Mouse (Mus musculus) retina, postnatal 7 days (tissue): Measurements from ENCODE around the gene Ywhag.

Experiments used
- DNase-seq: peaks from one replicate; pipeline ENCODE4 v3.0.0-alpha.2; 2012; ENCODE audit warnings: low read depth, low spot score

The Ywhag gene

DNA sequence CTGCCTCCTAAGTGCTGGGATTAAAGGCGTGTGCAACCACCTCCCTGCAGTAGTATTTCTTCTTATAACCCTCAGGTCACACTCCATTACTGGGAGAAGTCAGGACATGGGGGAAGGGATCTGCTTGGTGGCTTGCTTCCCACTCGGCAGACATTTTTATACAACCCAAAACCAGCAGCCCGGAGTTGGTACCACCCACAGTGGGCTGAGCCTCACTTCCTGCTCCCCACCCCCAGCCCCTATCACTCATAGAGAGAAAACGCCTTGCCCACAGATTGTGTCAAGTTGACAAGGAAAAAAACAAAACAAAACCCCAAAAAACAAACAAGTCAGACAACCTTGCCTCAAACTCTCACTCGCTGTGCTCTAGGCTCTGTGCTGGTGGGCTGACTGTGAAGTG lies 21.2 kb downstream of the Ywhag start:
- DNase-seq, result no peak

DNA sequence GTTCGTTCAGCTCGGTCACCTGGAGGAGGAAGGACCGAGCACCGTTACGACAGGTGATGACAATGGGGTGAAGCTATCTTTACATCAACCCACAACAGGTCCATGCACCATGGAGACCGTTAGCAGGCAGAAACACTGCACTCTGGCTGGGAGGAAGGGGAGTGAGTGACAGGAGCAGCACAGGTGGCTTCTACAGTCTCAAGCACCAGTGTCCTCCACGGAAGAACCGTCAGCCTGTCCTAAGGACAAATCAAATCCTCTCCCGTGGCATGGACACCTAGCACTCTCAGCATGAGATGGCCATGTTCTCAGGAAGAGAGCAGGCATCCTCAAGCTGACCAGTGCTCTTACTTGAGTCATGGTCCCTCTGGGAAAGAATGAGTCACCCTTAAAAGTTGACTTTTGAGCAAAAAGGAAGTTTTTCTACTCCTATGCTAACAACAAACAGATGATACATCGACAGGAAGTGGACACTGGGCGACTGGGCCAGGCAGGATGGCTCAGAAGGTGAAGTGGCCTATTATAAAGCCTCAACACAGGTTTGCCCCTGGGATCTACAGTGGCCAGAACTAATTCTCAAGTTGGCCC lies 22.7 kb downstream of the Ywhag start:
- DNase-seq, result no peak

DNA sequence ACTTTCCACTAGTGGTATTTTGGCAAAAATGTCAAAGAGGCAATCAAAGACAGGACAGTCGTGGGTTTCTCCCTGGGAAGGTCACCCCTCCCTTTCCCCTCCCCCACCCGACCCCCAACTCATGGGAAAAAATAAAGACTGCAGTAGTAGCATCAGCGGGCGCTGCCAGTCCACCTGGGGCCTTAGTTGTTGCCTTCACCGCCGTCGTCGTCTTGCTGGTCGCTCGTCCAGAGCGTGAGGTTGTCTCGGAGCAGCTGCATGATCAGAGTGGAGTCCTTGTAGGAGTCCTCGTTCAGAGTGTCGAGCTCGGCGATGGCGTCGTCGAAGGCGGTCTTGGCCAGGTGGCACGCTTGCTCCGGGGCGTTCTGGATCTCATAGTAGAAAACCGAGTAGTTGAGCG lies 23.6 kb downstream of the Ywhag start:
- DNase-seq, result no peak

DNA sequence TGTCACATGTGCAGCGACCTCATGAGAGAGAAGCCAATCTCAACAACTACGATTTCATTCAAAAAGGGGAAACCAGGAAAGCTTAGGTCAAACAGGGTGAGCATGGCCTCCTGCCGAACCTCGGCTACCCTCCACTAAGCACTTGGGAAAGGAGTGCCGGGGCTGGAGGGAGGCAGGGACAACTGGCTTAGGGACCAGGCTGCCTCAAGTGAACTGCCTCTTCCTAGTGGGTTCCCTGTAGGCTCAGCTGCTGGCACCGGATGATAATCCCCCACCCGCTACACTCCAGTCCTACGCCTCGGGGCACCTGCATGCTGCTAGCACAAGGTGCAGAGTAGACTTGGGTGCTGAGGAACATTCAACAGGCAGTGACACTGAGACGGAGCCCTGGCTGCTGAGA lies 24.8 kb downstream of the Ywhag start:
- DNase-seq, result no peak

DNA sequence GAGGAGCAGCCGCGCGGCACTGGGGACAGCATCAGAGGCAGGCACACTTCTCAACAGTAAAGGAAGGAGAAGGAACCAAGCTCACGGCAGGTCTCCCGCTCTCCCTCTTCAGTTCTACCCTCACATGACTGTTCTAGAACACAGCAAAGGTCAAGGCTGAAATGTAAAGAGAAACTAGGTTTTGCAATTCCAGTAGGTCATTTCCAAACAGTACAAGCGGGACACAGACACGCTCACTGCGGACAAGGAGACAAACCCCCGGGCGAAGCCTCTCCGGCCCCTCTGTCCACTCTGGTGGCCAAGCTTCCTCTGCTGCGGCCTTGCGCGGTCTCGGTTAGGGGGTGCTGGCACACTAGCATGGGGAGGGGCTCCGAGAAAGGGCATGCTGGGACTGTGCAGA lies 25.4 kb downstream of the Ywhag start:
- DNase-seq, result no peak

DNA sequence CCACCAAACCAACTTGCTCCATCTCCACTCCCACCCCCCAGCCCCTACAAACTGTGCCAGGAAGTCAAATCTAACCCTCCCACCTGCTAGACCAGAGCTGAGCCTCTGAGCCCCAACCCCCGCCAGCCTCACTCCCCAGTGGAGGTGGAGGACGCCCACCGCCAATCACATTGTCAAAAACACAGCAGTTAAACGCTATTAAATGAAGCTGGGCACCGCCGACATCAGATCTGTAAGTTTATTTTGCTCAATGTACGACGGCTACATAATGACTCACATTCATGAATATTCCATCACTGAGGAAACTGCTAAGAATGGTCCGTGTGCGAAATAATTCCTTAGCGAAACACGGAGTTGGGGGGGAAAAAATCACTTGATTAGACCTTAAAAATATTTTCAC lies 26.2 kb downstream of the Ywhag start:
- no peak for DNase-seq

DNA sequence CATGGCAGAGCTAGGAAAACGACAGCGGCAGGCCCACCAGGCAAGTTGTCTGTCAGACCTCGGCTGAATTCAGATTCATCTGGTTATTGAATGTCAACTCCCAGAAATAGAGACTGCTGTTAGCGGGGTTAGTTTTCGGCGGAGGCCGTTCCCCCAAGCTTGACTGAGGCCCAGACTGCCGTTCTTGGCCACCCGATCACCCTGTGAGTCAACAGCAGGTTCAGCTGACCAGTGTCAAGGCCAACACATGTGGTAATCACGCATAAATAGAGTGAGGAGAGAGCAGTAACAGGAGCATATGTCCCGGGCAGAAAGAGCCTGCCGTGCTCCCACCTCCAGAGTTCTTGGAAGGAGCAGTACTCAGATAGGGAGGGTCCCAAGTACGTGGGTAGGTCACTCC lies 27.2 kb downstream of the Ywhag start:
- DNase-seq, result no peak

DNA sequence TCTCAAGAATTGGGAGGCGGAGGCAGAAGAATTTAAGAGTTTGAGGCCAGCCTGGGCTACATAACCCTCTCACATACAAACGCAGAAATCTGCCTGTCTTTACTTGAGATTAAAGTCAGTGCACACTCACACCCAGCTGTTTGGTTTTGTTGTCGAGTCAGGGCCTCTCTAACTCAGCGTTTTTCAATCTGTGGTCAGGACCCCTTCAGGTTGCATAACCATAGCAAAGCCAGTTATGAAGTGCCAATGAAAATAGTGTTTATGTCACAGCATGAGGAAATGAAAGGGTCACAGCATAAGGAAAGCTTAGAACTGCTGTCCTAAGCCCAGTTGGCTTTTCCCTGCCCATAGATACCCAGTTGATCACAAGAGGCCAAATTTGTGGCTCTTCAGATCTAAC lies 27.6 kb downstream of the Ywhag start:
- no peak for DNase-seq

DNA sequence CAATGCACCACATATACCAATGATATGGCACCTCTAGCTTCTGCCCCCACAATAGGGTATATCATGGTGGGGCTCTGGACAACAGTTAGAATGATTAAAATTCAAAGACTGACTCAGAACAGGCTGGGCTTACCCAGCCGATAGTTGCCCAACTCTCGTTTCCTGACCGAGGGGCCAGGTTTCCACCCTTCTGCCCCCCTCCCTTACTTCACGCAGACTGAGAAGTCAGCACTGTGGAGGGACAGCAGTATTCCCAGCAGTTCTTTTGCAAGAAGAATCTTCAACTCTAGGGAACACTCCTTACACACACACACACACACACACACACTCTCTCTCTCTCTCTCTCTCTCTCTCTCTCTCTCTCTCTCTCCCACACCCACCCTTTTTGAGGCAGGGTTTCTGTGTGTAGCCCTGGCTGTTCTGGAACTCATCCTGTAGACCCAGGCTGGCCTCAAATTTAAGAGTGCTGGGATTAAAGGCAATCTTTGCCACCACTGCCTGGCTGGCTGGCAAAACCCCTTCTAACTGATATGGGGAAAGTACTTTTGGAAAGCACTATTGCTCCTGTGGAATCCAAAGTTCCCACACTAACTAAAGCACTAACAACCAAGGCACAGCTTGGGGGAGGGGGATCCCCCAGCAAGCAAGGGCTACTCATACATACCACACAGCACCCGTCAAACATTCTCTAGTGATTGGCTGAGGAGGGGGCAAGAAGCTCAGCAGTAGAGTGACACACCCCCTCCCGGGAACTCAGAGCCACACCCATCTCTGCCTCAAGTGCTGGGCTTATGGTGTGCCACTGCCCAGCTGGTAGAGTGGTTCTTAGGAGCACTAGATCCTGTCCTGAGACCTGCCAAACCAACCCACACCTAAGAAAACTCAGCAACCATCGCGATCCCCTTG lies 28.8 kb downstream of the Ywhag start:
- no peak for DNase-seq

DNA sequence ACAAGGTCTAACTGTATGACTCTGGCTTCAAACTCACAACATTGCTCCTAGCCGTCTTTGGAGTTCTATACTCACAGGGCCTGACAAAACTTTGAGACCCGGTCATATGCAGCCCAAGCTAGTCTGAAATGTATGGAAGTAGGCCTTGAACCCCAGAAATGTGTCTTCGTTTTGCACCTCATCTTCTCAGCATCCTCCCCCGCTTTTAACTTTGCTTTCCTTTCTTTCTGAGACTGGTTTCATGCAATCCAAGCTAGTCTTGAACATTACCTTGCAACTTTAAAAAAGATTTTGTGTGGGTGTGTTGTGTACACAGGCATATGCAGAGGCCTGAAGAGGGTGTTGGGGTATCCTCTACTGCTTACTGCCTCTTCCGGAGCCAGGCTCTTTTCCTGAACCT lies 30.2 kb downstream of the Ywhag start:
- DNase-seq, result no peak

DNA sequence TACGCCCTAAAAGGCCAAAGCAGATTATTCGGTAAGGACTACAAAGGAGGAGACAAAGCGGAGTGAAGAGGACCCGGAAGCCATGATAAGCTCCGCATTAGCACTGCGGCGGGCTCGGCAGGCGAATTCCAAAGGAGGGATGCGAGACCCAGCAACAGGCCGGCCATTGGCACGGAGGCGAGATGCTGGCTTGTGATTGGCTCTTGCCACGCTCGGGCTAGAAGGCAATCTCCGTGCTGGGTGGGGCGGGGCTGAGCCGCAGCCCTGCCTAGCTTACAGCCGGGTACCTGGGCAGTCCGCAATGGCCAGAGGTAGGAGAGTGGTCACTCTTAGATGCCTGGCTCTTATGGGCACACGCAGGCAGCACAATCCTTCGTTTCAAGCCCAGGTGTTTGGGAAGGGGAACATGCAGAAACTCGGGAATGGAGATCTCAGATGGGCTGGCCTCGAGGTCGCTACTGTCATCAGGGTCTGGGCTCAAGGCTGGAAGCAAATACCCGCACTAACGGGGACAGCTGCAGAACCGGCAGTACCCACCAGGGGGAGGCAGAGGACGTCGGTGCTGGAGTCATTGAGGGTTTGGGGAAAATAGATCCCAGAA lies 30.8 kb downstream of the Ywhag start:
- peak; percentile 85 for DNase-seq

DNA sequence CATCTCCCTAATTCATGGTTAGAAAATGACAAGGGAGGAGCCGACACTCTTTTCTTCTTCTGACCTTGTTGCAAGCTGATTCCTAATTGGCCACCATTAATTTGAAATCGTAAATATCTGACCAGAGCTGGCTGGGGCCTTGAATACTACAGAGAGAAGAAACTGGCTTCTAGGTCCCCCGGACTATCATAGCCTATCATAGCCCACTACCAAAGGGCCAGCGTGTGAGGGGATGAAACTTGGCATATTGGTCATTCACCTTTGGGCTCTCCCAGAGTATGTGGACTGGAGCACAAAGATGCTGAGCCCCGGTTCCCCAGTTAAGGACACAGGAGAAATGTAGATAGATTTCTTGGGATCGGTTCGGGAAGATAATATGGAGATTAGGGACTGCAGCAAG lies 31.4 kb downstream of the Ywhag start:
- DNase-seq, result no peak

DNA sequence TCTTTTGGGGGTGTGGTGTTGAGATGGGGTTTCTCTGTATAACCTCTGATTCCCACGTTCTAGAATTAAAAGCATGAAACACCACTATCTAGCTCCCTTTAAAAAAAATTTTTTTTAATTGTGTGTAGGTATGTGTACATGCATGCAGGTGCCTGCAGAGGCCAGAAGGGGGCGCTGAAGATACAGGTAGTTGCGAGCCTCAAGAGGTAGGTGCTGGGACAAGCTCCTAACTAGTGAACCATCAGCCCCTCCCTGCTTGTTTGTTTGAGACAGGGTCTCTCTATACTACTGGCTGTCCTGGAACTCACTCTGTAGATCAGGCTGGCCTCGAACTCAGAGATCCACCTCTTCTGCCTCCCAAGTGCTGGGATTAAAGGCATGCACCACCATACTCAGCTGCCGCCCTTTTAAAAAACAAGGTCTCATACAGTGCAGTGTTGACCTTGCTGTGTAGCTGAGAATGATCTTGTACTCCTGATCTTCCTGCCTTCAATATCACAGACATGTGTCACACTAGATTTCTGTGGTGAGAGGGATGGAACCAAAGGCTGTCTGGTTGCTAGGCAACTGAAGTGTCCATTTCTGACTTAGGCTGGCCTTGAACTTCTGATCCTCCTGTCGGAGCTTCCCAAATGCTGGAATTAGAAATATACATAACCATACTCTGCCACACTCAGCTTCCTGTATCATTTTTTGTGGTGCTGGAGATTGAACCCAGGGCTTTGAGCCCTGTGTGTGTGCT lies 32.9 kb downstream of the Ywhag start:
- no peak for DNase-seq

DNA sequence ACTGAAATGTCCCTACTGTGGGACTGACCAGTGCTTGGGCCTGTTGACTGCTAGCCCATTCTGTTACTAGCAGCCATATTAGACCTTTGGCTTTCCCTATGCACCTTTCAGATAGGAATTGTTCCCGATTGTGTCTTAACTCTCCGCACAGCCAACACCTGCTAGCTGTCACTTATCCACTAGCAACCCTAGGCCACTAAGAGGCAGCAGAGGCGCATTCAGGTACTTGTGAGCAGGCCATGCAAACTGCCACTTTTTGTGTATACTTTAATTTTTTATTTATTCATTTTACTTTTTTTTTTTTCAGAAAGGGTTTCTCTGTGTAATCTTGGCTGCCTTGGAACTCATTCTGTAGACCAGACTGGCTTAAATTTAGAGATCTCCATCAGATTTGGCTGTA lies 33.7 kb downstream of the Ywhag start:
- DNase-seq, result no peak

DNA sequence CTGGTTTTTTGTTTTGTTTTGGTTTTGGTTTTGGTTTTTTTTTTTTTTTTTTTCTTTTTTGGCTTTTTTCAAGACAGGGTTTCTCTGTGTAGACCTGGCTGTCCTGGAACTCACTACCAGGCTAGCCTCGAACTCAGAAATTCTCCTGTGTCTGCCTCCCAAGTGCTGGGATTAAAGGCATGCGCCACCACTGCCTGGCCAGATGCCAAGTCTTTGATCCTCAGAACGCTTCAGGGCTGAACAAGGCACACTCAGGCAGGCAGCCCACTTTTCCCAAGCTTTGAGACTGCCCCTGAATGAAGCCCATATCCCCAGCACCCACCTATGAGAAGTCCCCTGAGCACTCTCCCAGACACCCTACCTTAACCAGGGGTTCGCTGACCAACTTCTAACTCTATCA lies 34.6 kb downstream of the Ywhag start:
- DNase-seq, result no peak

DNA sequence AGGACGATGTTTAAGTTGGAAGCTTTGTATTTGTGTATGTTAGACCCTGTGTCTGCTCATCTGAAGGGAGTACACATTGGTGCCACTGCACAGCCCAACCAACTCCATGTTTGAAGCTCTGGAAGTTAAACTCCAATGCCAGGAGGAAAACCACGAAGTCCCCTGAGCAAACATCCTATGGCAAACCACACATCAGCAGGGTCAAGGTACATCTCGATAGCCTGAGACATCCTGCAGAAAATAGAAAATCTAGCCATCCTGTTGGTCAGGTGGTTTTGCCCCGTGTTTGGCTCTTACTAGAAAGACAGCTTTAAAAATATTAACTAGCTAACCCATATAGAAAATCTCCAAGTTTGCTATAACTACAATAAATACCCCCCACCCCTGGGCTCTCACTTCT lies 35.4 kb downstream of the Ywhag start:
- no peak for DNase-seq

DNA sequence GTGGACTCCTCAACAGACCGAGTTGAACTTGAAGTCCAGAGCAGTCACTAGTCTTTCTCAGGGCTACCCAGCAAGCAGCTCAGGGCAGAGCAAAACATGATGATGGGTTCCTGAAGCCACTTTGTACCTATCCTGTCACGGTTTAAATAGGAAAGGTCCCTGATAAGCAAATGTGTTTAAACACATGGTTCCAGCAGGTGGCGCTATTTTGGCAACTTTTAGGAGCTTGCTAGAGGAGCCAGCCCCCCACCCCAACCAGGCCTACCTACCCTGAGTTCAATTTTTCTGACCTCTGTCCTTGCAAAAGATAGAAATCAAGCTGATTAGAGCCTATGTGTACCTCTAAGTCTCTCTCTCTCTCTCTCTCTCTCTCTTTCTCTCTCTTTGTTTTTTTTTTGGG lies 36.4 kb downstream of the Ywhag start:
- DNase-seq, result no peak

DNA sequence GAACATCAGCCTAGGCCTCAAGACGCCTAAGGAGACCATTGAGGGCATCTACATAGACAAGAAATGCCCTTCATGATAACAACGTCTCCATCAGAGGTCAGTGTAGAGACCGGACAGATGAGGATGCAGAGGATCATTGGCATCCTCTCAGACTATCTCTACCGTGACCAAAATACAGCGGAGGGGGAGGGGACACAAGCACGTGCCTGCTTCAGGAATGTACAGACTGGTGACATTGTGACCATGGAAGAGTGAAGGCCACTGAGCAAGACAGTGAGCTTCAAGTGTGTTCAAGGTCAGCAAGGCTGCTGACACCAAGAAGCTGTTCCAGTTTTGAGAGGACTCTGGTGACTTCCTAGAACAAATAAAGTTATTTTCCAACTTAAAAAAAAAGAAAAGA lies 39.5 kb downstream of the Ywhag start:
- no peak for DNase-seq

DNA sequence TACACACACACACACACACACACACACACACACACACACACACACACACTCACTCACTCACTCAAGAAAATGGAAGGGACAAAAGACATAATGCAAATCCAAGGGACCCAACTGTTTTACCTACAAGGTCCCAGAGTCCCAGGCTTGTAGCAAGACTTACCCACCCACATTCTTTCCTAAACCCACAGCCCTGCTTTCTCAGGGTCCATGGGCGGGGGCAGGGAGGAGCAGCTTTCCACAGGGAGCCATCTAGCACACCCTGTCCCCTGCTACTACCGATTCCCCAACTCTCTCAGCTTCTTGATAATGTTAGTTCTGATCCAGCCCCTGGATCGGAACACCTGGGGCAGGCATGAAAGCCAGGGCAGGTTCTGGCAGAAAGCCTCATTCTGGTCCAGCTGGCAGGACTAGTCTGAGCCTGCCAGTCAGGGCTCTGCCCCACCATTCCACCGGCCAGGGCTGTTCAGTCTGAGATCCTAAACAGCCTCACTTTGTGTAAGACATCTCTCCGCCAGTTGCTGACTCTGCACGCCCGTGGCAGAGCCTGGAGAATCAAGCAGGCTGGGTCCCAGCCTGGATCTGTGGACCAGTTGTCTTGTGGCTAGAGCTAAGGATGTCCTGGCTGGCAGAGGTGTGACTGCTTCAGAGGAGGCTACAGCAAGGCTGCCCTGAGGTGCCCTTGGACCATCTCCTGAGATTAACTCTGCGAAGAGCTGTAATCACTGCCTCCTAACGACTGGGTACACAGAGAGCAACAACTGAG lies 41.6 kb downstream of the Ywhag start:
- DNase-seq, result no peak

DNA sequence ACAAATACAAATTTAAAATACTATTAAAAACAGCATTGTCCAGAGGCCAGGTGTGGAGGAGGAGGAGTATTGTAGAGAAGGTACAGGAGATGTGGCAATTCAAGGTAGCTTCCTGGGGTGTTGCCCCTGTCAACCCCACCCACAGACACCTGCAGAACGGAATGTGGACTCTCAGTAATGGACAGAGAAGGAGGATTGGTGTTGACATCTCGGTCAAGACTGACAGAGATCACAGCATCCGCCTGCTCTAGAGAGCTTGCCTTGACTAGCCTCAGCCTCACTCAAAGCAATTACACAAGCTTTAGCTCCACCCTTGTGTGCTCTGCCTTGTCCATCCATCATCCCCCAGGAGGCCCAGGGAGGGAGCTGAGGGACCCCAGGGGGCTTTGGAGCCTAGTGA lies 43.5 kb downstream of the Ywhag start:
- no peak for DNase-seq

DNA sequence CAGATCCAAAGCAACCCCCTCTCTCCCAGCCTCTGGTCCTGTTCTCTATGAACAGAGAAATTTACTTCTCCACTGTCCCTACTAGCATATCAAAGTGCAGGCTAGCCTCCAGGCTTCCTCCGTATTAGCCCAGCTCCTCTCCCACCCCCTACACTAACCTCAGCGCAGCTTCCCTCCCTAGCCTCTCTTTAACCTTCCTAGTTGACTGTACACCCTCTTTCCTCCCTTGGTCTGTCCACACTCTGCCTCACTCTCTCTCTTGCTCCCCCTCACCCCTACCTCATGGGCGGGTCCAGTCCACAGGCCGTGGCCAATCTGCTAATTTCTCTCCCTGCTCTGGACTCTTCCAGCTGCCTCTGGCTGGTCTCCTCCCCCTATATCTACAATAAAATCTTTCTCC lies 44.1 kb downstream of the Ywhag start:
- no peak for DNase-seq
